In the genomic region with DNA sequence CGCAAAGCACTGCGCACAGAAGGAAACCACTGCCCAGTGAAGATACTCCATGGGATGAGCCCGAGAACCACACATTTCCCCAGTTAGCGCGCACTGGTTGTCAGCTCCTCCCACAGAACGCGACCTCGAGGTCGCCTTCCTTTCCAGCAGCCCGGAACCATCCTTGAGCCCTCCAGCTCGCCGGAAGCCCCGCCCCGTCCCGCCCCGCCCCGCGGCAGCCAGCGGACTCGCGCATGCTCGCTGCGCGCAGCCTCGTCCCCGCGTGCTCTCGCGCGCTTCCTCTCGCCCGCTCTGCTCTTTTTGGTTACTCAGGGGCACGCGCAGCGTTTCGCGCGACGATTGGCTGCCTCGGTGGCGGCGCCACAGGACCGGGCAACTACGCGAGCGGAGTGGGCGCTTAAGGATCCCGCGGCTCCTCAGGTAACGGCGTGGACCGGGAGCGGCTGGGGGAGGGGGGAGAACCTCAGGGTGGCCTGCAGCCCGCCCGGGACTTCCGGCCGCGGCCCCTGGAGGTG, we compare ENCODE assay signal across 8 mouse cellular contexts. TPM values are rescaled to one million over a fixed set of nuclear protein-coding genes. Genes with fewer than 3 reads are reported as not detected.
A peak's percentile ranks its signal among the peaks of the same experiment; 100 is the strongest.
DNase-seq lines count a peak whose midpoint lies in the region; ATAC-seq and TF ChIP-seq lines count a peak whose summit lies in the region.

A gene (plus strand): TSS at position 221 of the 515 bp plus-strand sequence.
A gene (plus strand): TSS at position 236 of the 515 bp plus-strand sequence.

- peak; percentile 96 for DNase-seq in 3134 (ENCODE audit: extremely low read depth, insufficient read length, low spot score)
- peak; percentile 89 to 92 for DNase-seq in adrenal gland, postnatal 36 days
- peak; percentile 88 to 93 for DNase-seq in heart, adult 2 months
- DNase-seq in kidney, adult 8-10 months, result peak; percentile 85 to 86
- peak; percentile 85 to 89 for DNase-seq in spleen, postnatal 10 days (ENCODE audit: low spot score in 2 of 2)

- WGBS in embryonic facial prominence, embryonic 13.5 days, result under 1% methylated on average over 57 of the region's 58 CpGs
- under 1% methylated on average over 58 of the region's 58 CpGs for WGBS in heart, adult 2 months
- WGBS in limb, embryonic 13.5 days, result under 1% methylated on average over 57 of the region's 58 CpGs
- under 1% methylated on average over 52 of the region's 58 CpGs for WGBS in midbrain, embryonic 16.5 days

- peak; percentile 79 for TF ChIP-seq POLR2A in heart, adult 2 months (IDR thresholded peaks at IDR 0.05; ENCODE audit: insufficient read depth, low read depth, low read length)

- TF ChIP-seq CTCF in heart, adult 2 months (IDR thresholded peaks at IDR 0.05), result 0 out of 2 replicates have a peak, but pooled peaks have one; percentile 10

- no peaks in the 10 kb centered on the region for H3K9me3 ChIP-seq in embryonic facial prominence, embryonic 13.5 days
- no peaks in the 10 kb centered on the region for H3K9me3 ChIP-seq in limb, embryonic 13.5 days
- no peaks in the 10 kb centered on the region for H3K9me3 ChIP-seq in midbrain, embryonic 16.5 days (replicated peaks; ENCODE audit: control insufficient read depth, low read length, poor library complexity, severe bottlenecking)

- intact Hi-C loops in heart, adult 2 months (cut with DNase I), result loop anchor here (2.0 to 5.0 kb wide), 2 partner anchors 19 to 1782 kb away; a partner anchor contains a TSS

- peak within 1 kb of the TSS; percentile 63 for H3K4me2 ChIP-seq in embryonic facial prominence, embryonic 13.5 days
- peak within 1 kb of the TSS; percentile 67 for H3K4me2 ChIP-seq in limb, embryonic 13.5 days (replicated peaks)
- H3K4me2 ChIP-seq in midbrain, embryonic 16.5 days (ENCODE audit: low read length), result peak within 1 kb of the TSS; percentile 82

- H3K4me1 ChIP-seq in embryonic facial prominence, embryonic 13.5 days, result peaks cover 7% of the 10 kb centered on the region
- peaks cover 7% of the 10 kb centered on the region for H3K4me1 ChIP-seq in heart, adult 2 months (ENCODE audit: control insufficient read depth, insufficient read depth, low read length)
- H3K4me1 ChIP-seq in limb, embryonic 13.5 days, result peaks cover 7% of the 10 kb centered on the region
- H3K4me1 ChIP-seq in midbrain, embryonic 16.5 days (ENCODE audit: control insufficient read depth, insufficient read depth, low read length), result peaks cover 6% of the 10 kb centered on the region; the same call in 1 of the 2 replicates

- H3K36me3 ChIP-seq in embryonic facial prominence, embryonic 13.5 days, result peaks cover 5% of the 10 kb centered on the region; the same call in 1 of the 2 replicates
- H3K36me3 ChIP-seq in heart, adult 2 months (ENCODE audit: control insufficient read depth, insufficient read depth, low read length), result no peaks in the 10 kb centered on the region; the same call in none of the 2 replicates
- H3K36me3 ChIP-seq in limb, embryonic 13.5 days, result peaks cover 6% of the 10 kb centered on the region; the same call in 1 of the 2 replicates
- no peaks in the 10 kb centered on the region for H3K36me3 ChIP-seq in midbrain, embryonic 16.5 days (ENCODE audit: control insufficient read depth, insufficient read depth, low read length)

- peaks cover 2% of the 10 kb centered on the region for H3K79me2 ChIP-seq in heart, adult 2 months (replicated peaks; ENCODE audit: control insufficient read depth, insufficient read depth, low read length)

- H3K27me3 ChIP-seq in embryonic facial prominence, embryonic 13.5 days, result no peaks in the 10 kb centered on the region
- H3K27me3 ChIP-seq in heart, adult 2 months (ENCODE audit: control insufficient read depth, insufficient read depth, low read length), result no peaks in the 10 kb centered on the region
- H3K27me3 ChIP-seq in limb, embryonic 13.5 days, result no peaks in the 10 kb centered on the region; the same call in 1 of the 2 replicates
- no peaks in the 10 kb centered on the region for H3K27me3 ChIP-seq in midbrain, embryonic 16.5 days (ENCODE audit: control insufficient read depth, insufficient read depth, low read depth, low read length)

- H3K4me3 ChIP-seq in embryonic facial prominence, embryonic 13.5 days, result peak within 1 kb of the TSS; percentile 79
- H3K4me3 ChIP-seq in heart, adult 2 months, result peak within 1 kb of the TSS; percentile 70
- H3K4me3 ChIP-seq in limb, embryonic 13.5 days, result peak within 1 kb of the TSS; percentile 77
- H3K4me3 ChIP-seq in midbrain, embryonic 16.5 days (ENCODE audit: low read depth, low read length), result peak within 1 kb of the TSS; percentile 92

- peak; percentile 93 for ATAC-seq in embryonic facial prominence, embryonic 13.5 days (ENCODE audit: insufficient number of reproducible peaks, insufficient read depth, low FRiP score, low TSS enrichment, low read depth)
- peak; percentile 97 for ATAC-seq in limb, embryonic 13.5 days (ENCODE audit: low FRiP score, low read depth)
- peak; percentile 98 for ATAC-seq in midbrain, embryonic 16.5 days

- peak within 1 kb of the TSS; percentile 93 for H3K27ac ChIP-seq in embryonic facial prominence, embryonic 13.5 days
- peak within 1 kb of the TSS; percentile 97 for H3K27ac ChIP-seq in heart, adult 2 months
- H3K27ac ChIP-seq in limb, embryonic 13.5 days, result peak within 1 kb of the TSS; percentile 94
- peak within 1 kb of the TSS; percentile 77 for H3K27ac ChIP-seq in midbrain, embryonic 16.5 days (ENCODE audit: low read length)

- peak within 1 kb of the TSS; percentile 93 for H3K9ac ChIP-seq in embryonic facial prominence, embryonic 13.5 days
- H3K9ac ChIP-seq in heart, adult 2 months (ENCODE audit: low read depth, low read length), result peak within 1 kb of the TSS; percentile 89
- H3K9ac ChIP-seq in limb, embryonic 13.5 days, result peak within 1 kb of the TSS; percentile 85
- peak within 1 kb of the TSS; percentile 85 for H3K9ac ChIP-seq in midbrain, embryonic 16.5 days (ENCODE audit: low read depth, low read length)

- TF ChIP-seq EP300 in heart, adult 2 months (IDR thresholded peaks at IDR 0.05; ENCODE audit: insufficient read depth, low read depth, low read length), result 0 out of 2 replicates have a peak, but pooled peaks have one; percentile 41

RNA-seq across cellular contexts. Expression of the first gene that starts in this region (rescaled TPM):
- total RNA-seq in adrenal gland, postnatal 36 days (2021), result 10 to 100 TPM; 33.9 to 39.0 TPM
- polyA plus RNA-seq in embryonic facial prominence, embryonic 13.5 days (2015; fragmentation: Nextera tagmentation; extraction: Ambion mirVana), result 59.1 and 66.0 TPM in 2 replicates
- total RNA-seq in heart, adult 2 months (2021), result 10 to 100 TPM; 18.5 to 20.4 TPM
- polyA plus RNA-seq in heart, adult 2 months (2012; rRNA removed), result 5.8 and 13.1 TPM in 2 replicates
- polyA plus RNA-seq in limb, embryonic 13.5 days (2015; fragmentation: Nextera tagmentation; extraction: Ambion mirVana), result 64.1 and 70.6 TPM in 2 replicates
- 27.3 and 29.9 TPM in 2 replicates for polyA plus RNA-seq in midbrain, embryonic 16.5 days (2015; fragmentation: Nextera tagmentation; extraction: Ambion mirVana)

RNA-seq across cellular contexts. Expression of the second gene that starts in this region (rescaled TPM):
- 10 to 100 TPM; 10.3 to 13.3 TPM for total RNA-seq in adrenal gland, postnatal 36 days (2021)
- polyA plus RNA-seq in embryonic facial prominence, embryonic 13.5 days (2015; fragmentation: Nextera tagmentation; extraction: Ambion mirVana), result 9.1 and 13.0 TPM in 2 replicates
- total RNA-seq in heart, adult 2 months (2021), result 1 to 10 TPM; 4.1 to 4.5 TPM
- polyA plus RNA-seq in heart, adult 2 months (2012; rRNA removed), result 1.3 and 1.5 TPM in 2 replicates
- 9.2 and 10.3 TPM in 2 replicates for polyA plus RNA-seq in limb, embryonic 13.5 days (2015; fragmentation: Nextera tagmentation; extraction: Ambion mirVana)
- 3.8 and 4.5 TPM in 2 replicates for polyA plus RNA-seq in midbrain, embryonic 16.5 days (2015; fragmentation: Nextera tagmentation; extraction: Ambion mirVana)

Comparison
In these comparisons a context has a peak if more than half of its experiments do, and no peak if none do; other contexts are left out.
1. Peak in every context shown above with its lines: DNase-seq, ATAC-seq, H3K4me3 ChIP-seq and H3K27ac ChIP-seq.